Mouse (Mus musculus): ENCODE results near the gene Atp1b3.
"Not testable (repeated sequence)": the region's sequence is repeated elsewhere in the genome, so short reads cannot be mapped to it uniquely, and the experiment has no call there.

GRCm38 (mm10) chr9:96351771-96352170 is 12.5 kb downstream of the Atp1b3 start:
- TF ChIP-seq CTCF (IDR thresholded peaks at IDR 0.05; ENCODE audit: low read depth, low read length); POLR2A (IDR thresholded peaks at IDR 0.05; ENCODE audit: borderline replicate concordance, low read depth, low read length): not testable (repeated sequence)
